Mouse (Mus musculus) spleen, adult 2 months (tissue): ENCODE results near the gene Nupl1.

Source experiments
- CTCF ChIP-seq: fragments of 200-500 bp; IDR thresholded peaks from 2 replicates; pipeline ENCODE4 v1.5.1; 2011; ENCODE audit warnings: mild to moderate bottlenecking, inconsistent platforms; ENCODE audit not compliant: insufficient read depth, insufficient read length, insufficient replicate concordance; ENCODE audit errors: extremely low read depth
- POLR2A ChIP-seq: fragments of 200-500 bp; IDR thresholded peaks from 2 replicates; pipeline ENCODE4 v1.6.1; 2011; ENCODE audit warnings: low read depth, low read length, inconsistent platforms

DNA sequence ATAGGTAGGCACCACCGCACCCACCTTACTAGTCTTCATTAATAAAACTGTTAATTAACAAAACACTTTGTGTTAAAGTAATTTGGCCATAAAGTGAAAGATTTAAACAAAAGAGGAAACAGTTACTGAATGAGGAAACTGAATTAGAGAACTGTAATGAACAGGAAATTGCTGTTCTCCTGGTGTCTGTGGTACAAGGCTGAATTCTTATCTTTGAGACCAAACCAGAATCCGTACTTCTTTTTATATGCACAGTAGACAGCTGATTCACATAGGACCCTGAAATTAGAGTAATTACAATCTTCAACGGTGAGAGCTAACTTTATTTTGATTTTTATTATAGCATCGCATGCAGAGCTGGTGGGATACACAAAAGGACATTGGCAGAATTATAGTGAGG lies 39.1 kb upstream of the Nupl1 start:
- TF ChIP-seq CTCF, result no peak
- TF ChIP-seq POLR2A, result no peak
